ENCODE assay signal across 10 mouse cellular contexts in the genomic region with DNA sequence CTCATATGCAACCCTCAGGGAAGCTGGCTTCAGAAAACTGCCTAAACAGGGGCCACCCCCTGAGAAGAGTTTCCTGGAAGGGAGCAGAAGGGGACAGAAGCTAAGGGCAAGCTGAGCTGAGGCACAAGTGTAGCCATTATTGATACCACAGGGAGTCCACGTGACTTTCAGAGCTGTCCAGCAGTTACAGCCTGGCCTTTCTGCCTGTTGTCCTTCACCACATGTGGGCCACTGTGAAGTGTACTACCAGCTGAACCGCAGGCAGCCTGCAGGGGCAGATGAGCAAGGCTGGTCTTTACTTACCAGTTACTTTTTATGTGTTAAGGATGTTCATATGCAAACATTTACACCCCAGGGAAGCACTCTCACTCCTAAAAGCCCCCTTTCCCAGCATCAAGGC.
DNase-seq lines count a peak whose midpoint lies in the region; ATAC-seq and TF ChIP-seq lines count a peak whose summit lies in the region.
"Had no signal": no experiment of that assay in that cellular context is flagged by ENCODE, and none has a peak within 500 bp of the region (broad histone marks: within the 10 kb centered on the region; RNA-seq: fewer than 3 reads in every experiment).

No protein-coding gene starts in this region.

- no peak for DNase-seq in hindbrain, embryonic 11.5 days (ENCODE audit: low spot score)
- DNase-seq in hindbrain, postnatal 0 days (ENCODE audit: low spot score) = no peak
- peak; percentile 4 for DNase-seq in brain, embryonic 14.5 days (ENCODE audit: low read depth)
- peak; percentile 27 for DNase-seq in embryonic facial prominence, embryonic 10.5 days (ENCODE audit: low spot score)
- peak; percentile 7 for DNase-seq in retina, embryonic 14.5 days (ENCODE audit: low spot score)
- DNase-seq in urinary bladder, postnatal 14 days (ENCODE audit: low spot score) = no peak
- DNase-seq: cerebellum, adult 2 months had no signal

- no peaks in the 10 kb centered on the region for H3K27me3 ChIP-seq in hindbrain, embryonic 11.5 days (ENCODE audit: control insufficient read depth, insufficient read depth, low read length)
- H3K27me3 ChIP-seq in hindbrain, postnatal 0 days (ENCODE audit: insufficient read depth, low read length) = no peaks in the 10 kb centered on the region
- no peaks in the 10 kb centered on the region for H3K27me3 ChIP-seq in embryonic facial prominence, embryonic 10.5 days (replicated peaks; ENCODE audit: low read depth, poor library complexity, severe bottlenecking)
- H3K27me3 ChIP-seq: limb, embryonic 13.5 days; neural tube, embryonic 12.5 days had no signal

- no peak for TF ChIP-seq CTCF in hindbrain, postnatal 0 days (IDR thresholded peaks at IDR 0.05; ENCODE audit: low read depth)
- no peak for TF ChIP-seq CTCF in brain, embryonic 14.5 days (IDR thresholded peaks at IDR 0.05; ENCODE audit: borderline replicate concordance, extremely low read depth, insufficient read depth, insufficient read length)

- no peak overlapping the region for H3K4me2 ChIP-seq in hindbrain, embryonic 11.5 days (replicated peaks; ENCODE audit: low read depth, low read length)
- no peak overlapping the region for H3K4me2 ChIP-seq in hindbrain, postnatal 0 days (ENCODE audit: low read depth, low read length)
- H3K4me2 ChIP-seq: limb, embryonic 13.5 days; neural tube, embryonic 12.5 days had no signal

- H3K9ac ChIP-seq in hindbrain, embryonic 11.5 days (ENCODE audit: low read depth, low read length) = no peak overlapping the region
- H3K9ac ChIP-seq in hindbrain, postnatal 0 days (replicated peaks; ENCODE audit: low read length) = no peak overlapping the region
- H3K9ac ChIP-seq: limb, embryonic 13.5 days; neural tube, embryonic 12.5 days had no signal

- 0% methylated on average over 2 of the region's 2 CpGs for WGBS in hindbrain, embryonic 11.5 days
- WGBS in hindbrain, postnatal 0 days = 6% methylated on average over 2 of the region's 2 CpGs
- WGBS in embryonic facial prominence, embryonic 10.5 days = 5% methylated on average over 2 of the region's 2 CpGs

- H3K4me3 ChIP-seq in hindbrain, embryonic 11.5 days (ENCODE audit: low read depth, low read length) = no peak overlapping the region
- H3K4me3 ChIP-seq in hindbrain, postnatal 0 days (ENCODE audit: low read length) = no peak overlapping the region
- H3K4me3 ChIP-seq in embryonic facial prominence, embryonic 10.5 days = no peak overlapping the region
- H3K4me3 ChIP-seq: limb, embryonic 13.5 days; neural tube, embryonic 12.5 days had no signal

- TF ChIP-seq POLR2A in brain, embryonic 14.5 days (IDR thresholded peaks at IDR 0.05; ENCODE audit: borderline replicate concordance, extremely low read depth, insufficient read depth, insufficient read length, poor library complexity, severe bottlenecking) = no peak

- no peaks in the 10 kb centered on the region for H3K9me3 ChIP-seq in hindbrain, embryonic 11.5 days (ENCODE audit: control insufficient read depth, low read length)
- no peaks in the 10 kb centered on the region for H3K9me3 ChIP-seq in hindbrain, postnatal 0 days (ENCODE audit: low read length)
- H3K9me3 ChIP-seq in embryonic facial prominence, embryonic 10.5 days = no peaks in the 10 kb centered on the region
- H3K9me3 ChIP-seq: limb, embryonic 13.5 days; neural tube, embryonic 12.5 days had no signal

- ATAC-seq in hindbrain, embryonic 11.5 days (ENCODE audit: low FRiP score) = peak; percentile 38; the same call in 1 of the 2 replicates
- no peak for ATAC-seq in hindbrain, postnatal 0 days
- no peak for ATAC-seq in CD4-positive, CD25-positive, alpha-beta regulatory T cell, adult 4 months

- no peaks in the 10 kb centered on the region for H3K4me1 ChIP-seq in hindbrain, embryonic 11.5 days (replicated peaks; ENCODE audit: control insufficient read depth, insufficient read depth, low read length)
- no peaks in the 10 kb centered on the region for H3K4me1 ChIP-seq in hindbrain, postnatal 0 days (ENCODE audit: insufficient read depth, low read length)
- H3K4me1 ChIP-seq in embryonic facial prominence, embryonic 10.5 days = 0 out of 2 replicates have a peak, but pooled peaks cover 4% of the 10 kb centered on the region
- H3K4me1 ChIP-seq: limb, embryonic 13.5 days; neural tube, embryonic 12.5 days had no signal

- no peak overlapping the region for H3K27ac ChIP-seq in hindbrain, embryonic 11.5 days (ENCODE audit: low read depth, low read length)
- H3K27ac ChIP-seq in hindbrain, postnatal 0 days = no peak overlapping the region
- H3K27ac ChIP-seq in embryonic facial prominence, embryonic 10.5 days (replicated peaks) = no peak overlapping the region
- H3K27ac ChIP-seq: limb, embryonic 13.5 days; neural tube, embryonic 12.5 days had no signal

- no peaks in the 10 kb centered on the region for H3K36me3 ChIP-seq in hindbrain, embryonic 11.5 days (ENCODE audit: control insufficient read depth, insufficient read depth, low read length)
- no peaks in the 10 kb centered on the region for H3K36me3 ChIP-seq in hindbrain, postnatal 0 days (ENCODE audit: insufficient read depth, low read length)
- H3K36me3 ChIP-seq in embryonic facial prominence, embryonic 10.5 days (replicated peaks) = no peaks in the 10 kb centered on the region
- H3K36me3 ChIP-seq: limb, embryonic 13.5 days; neural tube, embryonic 12.5 days had no signal

Comparison
In these comparisons a context has a peak if more than half of its experiments do, and no peak if none do; other contexts are left out.
1. DNase-seq: peak in brain, embryonic 14.5 days (single experiment), embryonic facial prominence, embryonic 10.5 days (single experiment) and retina, embryonic 14.5 days (single experiment); none in hindbrain, embryonic 11.5 days (single experiment), hindbrain, postnatal 0 days (single experiment) and urinary bladder, postnatal 14 days (single experiment).